Mouse (Mus musculus): ENCODE data around the gene Ppip5k2.

Ppip5k2 gene

GRCm38 (mm10) chr1:97660687-97661405 is 109.4 kb downstream of the Ppip5k2 start:
- peak; percentile 37 for DNase-seq (ENCODE audit: low spot score)

- DNase-seq (ENCODE audit: low spot score), result no peak
These were observed 110.8 kb downstream of the Ppip5k2 start for GRCm38 (mm10) chr1:97659405-97659804.

GRCm38 (mm10) chr1:97657786-97658185 is 112.4 kb downstream of the Ppip5k2 start:
- DNase-seq (ENCODE audit: low spot score), result no peak

- DNase-seq (ENCODE audit: low spot score), result no peak
These were observed 113.0 kb downstream of the Ppip5k2 start for GRCm38 (mm10) chr1:97657201-97657600.

All from urinary bladder, postnatal 25 days (tissue).